Mouse (Mus musculus): ENCODE measurements at regions not wholly inside any gene's neighbourhood (a gene's known extent, or its start where the extent isn't known, plus 50 kb on each side); places are given as distances from the start of the nearest gene placed in this dataset.
"Not testable (repeated sequence)": the region's sequence is repeated elsewhere in the genome, so short reads cannot be mapped to it uniquely, and the experiment has no call there.

GRCm38 (mm10) chr16:8914183-8914582 is 84.3 kb downstream of the 1810013L24Rik start:
- DNase-seq (ENCODE audit: low spot score) = not testable (repeated sequence)

- DNase-seq (ENCODE audit: low spot score) = no peak
These were observed 86.2 kb downstream of the 1810013L24Rik start for GRCm38 (mm10) chr16:8916091-8916490.

- DNase-seq (ENCODE audit: low spot score) = no peak
These were observed 89.0 kb downstream of the 1810013L24Rik start for GRCm38 (mm10) chr16:8918741-8919535.

GRCm38 (mm10) chr16:8924732-8925131 is 94.8 kb downstream of the 1810013L24Rik start:
- no peak for DNase-seq (ENCODE audit: low spot score)

GRCm38 (mm10) chr16:8931961-8932360 is 102.1 kb downstream of the 1810013L24Rik start:
- no peak for DNase-seq (ENCODE audit: low spot score)

- no peak for DNase-seq (ENCODE audit: low spot score)
These were observed 103.2 kb downstream of the 1810013L24Rik start for GRCm38 (mm10) chr16:8933121-8933520.

GRCm38 (mm10) chr16:8936446-8936845 is 106.5 kb downstream of the 1810013L24Rik start:
- no peak for DNase-seq (ENCODE audit: low spot score)

GRCm38 (mm10) chr16:8938516-8938915 is 108.6 kb downstream of the 1810013L24Rik start:
- DNase-seq (ENCODE audit: low spot score) = peak; percentile 48

GRCm38 (mm10) chr16:8939136-8939535 is 109.2 kb downstream of the 1810013L24Rik start:
- DNase-seq (ENCODE audit: low spot score) = no peak

GRCm38 (mm10) chr16:8944412-8945102 is 114.7 kb downstream of the 1810013L24Rik start:
- DNase-seq (ENCODE audit: low spot score) = no peak

GRCm38 (mm10) chr16:8947846-8948245 is 117.9 kb downstream of the 1810013L24Rik start:
- no peak for DNase-seq (ENCODE audit: low spot score)

GRCm38 (mm10) chr16:8951156-8951899 is 121.4 kb downstream of the 1810013L24Rik start:
- no peak for DNase-seq (ENCODE audit: low spot score)

GRCm38 (mm10) chr16:8961739-8962138 is 131.8 kb downstream of the 1810013L24Rik start:
- DNase-seq (ENCODE audit: low spot score) = no peak

- no peak for DNase-seq (ENCODE audit: low spot score)
These were observed 163.8 kb downstream of the 1810013L24Rik start for GRCm38 (mm10) chr16:8993521-8994250.

- no peak for DNase-seq (ENCODE audit: low spot score)
These were observed 164.6 kb downstream of the 1810013L24Rik start for GRCm38 (mm10) chr16:8994521-8994920.

- no peak for DNase-seq (ENCODE audit: low spot score)
These were observed 167.3 kb downstream of the 1810013L24Rik start for GRCm38 (mm10) chr16:8997250-8997649.

GRCm38 (mm10) chr16:9004012-9004411 is 174.1 kb downstream of the 1810013L24Rik start:
- no peak for DNase-seq (ENCODE audit: low spot score)

- DNase-seq (ENCODE audit: low spot score) = no peak
These were observed 176.0 kb downstream of the 1810013L24Rik start for GRCm38 (mm10) chr16:9005933-9006332.

- DNase-seq (ENCODE audit: low spot score) = peak; percentile 71
These were observed 179.6 kb downstream of the 1810013L24Rik start for GRCm38 (mm10) chr16:9009361-9010083.

- no peak for DNase-seq (ENCODE audit: low spot score)
These were observed 181.2 kb downstream of the 1810013L24Rik start for GRCm38 (mm10) chr16:9011077-9011476.

- no peak for DNase-seq (ENCODE audit: low spot score)
These were observed 181.8 kb downstream of the 1810013L24Rik start for GRCm38 (mm10) chr16:9011691-9012090.

Data from urinary bladder, postnatal 14 days (tissue).